Mouse (Mus musculus) small intestine, adult 2 months (tissue): ENCODE measurements around the gene Lats1. TPM values are rescaled to one million over a fixed set of nuclear protein-coding genes. Genes with fewer than 3 reads are reported as not detected.

Experiments
- H3K27ac ChIP-seq: fragments of 200-500 bp; 2 replicates; pipeline ENCODE4 v1.5.1; 2012; ENCODE audit warnings: low read depth, low read length, control low read depth, inconsistent platforms; ENCODE audit not compliant: insufficient read depth
- H3K27me3 ChIP-seq: fragments of 200-500 bp; 2 replicates; pipeline ENCODE4 v1.6.1; 2012; ENCODE audit warnings: mild to moderate bottlenecking, moderate library complexity, low read length, inconsistent platforms; ENCODE audit not compliant: control insufficient read depth, insufficient read depth
- H3K36me3 ChIP-seq: fragments of 200-500 bp; 2 replicates; pipeline ENCODE4 v1.6.1; 2012; ENCODE audit warnings: mild to moderate bottlenecking, low read length, control low read depth, inconsistent platforms; ENCODE audit not compliant: control insufficient read depth, insufficient read depth
- H3K4me1 ChIP-seq: fragments of 200-500 bp; 2 replicates; pipeline ENCODE4 v1.6.1; 2012; ENCODE audit warnings: low read length, inconsistent platforms, mixed read lengths; ENCODE audit not compliant: control insufficient read depth, insufficient read depth, insufficient read length
- H3K4me3 ChIP-seq: fragments of 200-500 bp; 2 replicates; pipeline ENCODE4 v1.5.1; 2012; ENCODE audit warnings: low read depth, mild to moderate bottlenecking, control low read depth, inconsistent platforms, low read length, moderate library complexity
- CTCF ChIP-seq: fragments of 200-500 bp; IDR thresholded peaks from 2 replicates; pipeline ENCODE4 v1.5.1; 2012; ENCODE audit warnings: low read depth, mild to moderate bottlenecking, control low read depth, inconsistent platforms, low read length, moderate library complexity, mixed read lengths; ENCODE audit not compliant: insufficient replicate concordance, insufficient read length; ENCODE audit errors: extremely low read depth
- POLR2A ChIP-seq: fragments of 200-500 bp; IDR thresholded peaks from 2 replicates; pipeline ENCODE4 v1.6.1; 2012; ENCODE audit warnings: low read depth, mild to moderate bottlenecking, control low read depth, inconsistent platforms, low read length, moderate library complexity
- whole genome bisulfite sequencing: fragments of 180-500 bp; shearing (Covaris S2); methylation state at CpG from one replicate; pipeline ENCODE4 v1.1.7; 2018; 5-methylcytosine and 5-hydroxymethylcytosine counted together
- polyA plus RNA-seq: library from polyadenylated mRNA; depleted of rRNA; stranded (reverse); fragments of >200 nt; gene quantifications from 2 replicates; pipeline ENCODE4 v1.2.3, GENCODE M21; 2012; rRNA removed

Gene Lats1
- polyA plus RNA-seq, 1 experiment: 9.0 TPM

DNA sequence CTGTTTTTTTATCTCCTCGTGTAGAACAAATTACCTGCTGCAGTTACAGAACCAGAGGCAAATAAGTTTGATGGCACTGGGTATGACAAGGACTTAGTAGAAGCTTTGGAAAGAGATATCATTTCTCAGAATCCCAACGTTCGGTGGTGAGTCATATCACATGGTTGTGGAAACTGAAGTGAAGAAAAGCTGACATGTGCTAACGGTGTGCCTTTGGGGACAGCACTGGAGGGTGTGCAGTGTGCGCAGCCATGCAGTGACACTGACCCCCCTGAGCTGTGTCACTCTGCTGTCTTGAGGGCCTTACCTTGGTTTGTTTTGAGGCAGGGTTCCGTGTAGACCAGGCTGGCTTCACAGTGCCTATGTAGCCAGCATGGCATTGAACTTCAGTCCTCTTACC is 67.7 kb downstream of the Lats1 start:
- Histone ChIP-seq H3K27me3 (no peaks in the 10 kb centered on the region), H3K4me3 (no peak overlapping the region), H3K27ac (no peak overlapping the region), H3K4me1 (peaks cover 2% of the 10 kb centered on the region; the same call in 1 of the 2 replicates), H3K36me3 (peaks cover 43% of the 10 kb centered on the region)
- WGBS: 85% methylated on average over 6 of the region's 6 CpGs
- TF ChIP-seq POLR2A: no peak

- H3K36me3 ChIP-seq: peaks cover 45% of the 10 kb centered on the region
Measured at GRCm38 (mm10) chr10:7757544-7757943, 76.5 kb downstream of the Lats1 start.

More at GRCm38 (mm10) chr10:7757544-7757943, 76.5 kb downstream of the Lats1 start:
- Histone ChIP-seq H3K4me1 (no peaks in the 10 kb centered on the region), H3K27ac (no peak overlapping the region), H3K27me3 (no peaks in the 10 kb centered on the region), H3K4me3 (no peak overlapping the region)
- TF ChIP-seq POLR2A: no peak
- no peak for TF ChIP-seq CTCF
- 90% methylated on average over 2 of the region's 2 CpGs for WGBS

Other genes with a start within 250 kb of the Lats1 start
- 0.13 and 0.27 TPM in 2 replicates for gene Ulbp1, start 207.6 kb upstream of the Lats1 start, polyA plus RNA-seq
- gene Lrp11, start 91.4 kb upstream of the Lats1 start, polyA plus RNA-seq: 3.9 and 5.1 TPM in 2 replicates
- 1.7 and 2.6 TPM in 2 replicates for gene Nup43, start 13.7 kb upstream of the Lats1 start, polyA plus RNA-seq
- 8.6 and 14.7 TPM in 2 replicates for gene Pcmt1, start 78 bp upstream of the Lats1 start, polyA plus RNA-seq
- 0.96 and 1.9 TPM in 2 replicates for gene Katna1, start 44.8 kb downstream of the Lats1 start, polyA plus RNA-seq
- gene Ginm1, start 111.6 kb downstream of the Lats1 start, polyA plus RNA-seq: 5.0 and 11.6 TPM in 2 replicates
- gene Ppil4, start 111.7 kb downstream of the Lats1 start, polyA plus RNA-seq: 1.7 and 3.3 TPM in 2 replicates
- 4.0 and 12.8 TPM in 2 replicates for gene Zc3h12d, start 151.3 kb downstream of the Lats1 start, polyA plus RNA-seq